Mouse (Mus musculus) MEL (cell line): ENCODE measurements around the gene Tmem202. TPM values are rescaled to one million over a fixed set of nuclear protein-coding genes. Genes with fewer than 3 reads are reported as not detected.

Experiments used
- DNase-seq: peaks from one replicate; pipeline ENCODE4 v3.0.0; 2011; ENCODE audit warnings: low read depth, low spot score
- H3K27ac ChIP-seq: 2 replicates; pipeline ENCODE4 v1.5.1; 2012; ENCODE audit warnings: low read depth, mild to moderate bottlenecking, control low read depth, low read length, moderate library complexity; ENCODE audit not compliant: control insufficient read depth
- H3K27me3 ChIP-seq, 2 experiments: fragments of 150-350 bp in 1 of 2; sonication (generic) in 1 of 2; 2 replicates each; pipeline ENCODE4 v1.6.1; 2012; ENCODE audit warnings: low read length in 2 of 2, mild to moderate bottlenecking in 2 of 2, improper control_type of control experiment in 1 of 2, moderate library complexity in 1 of 2; ENCODE audit not compliant: insufficient read depth in 2 of 2, control insufficient read depth in 1 of 2
- H3K36me3 ChIP-seq, 2 experiments: 2 replicates each; pipeline ENCODE4 v1.6.1; 2012 to 2014; ENCODE audit warnings: low read length in 2 of 2, improper control_type of control experiment in 1 of 2, inconsistent platforms in 1 of 2, mild to moderate bottlenecking in 1 of 2; ENCODE audit not compliant: insufficient read depth in 2 of 2, control insufficient read depth in 1 of 2
- H3K4me1 ChIP-seq, 2 experiments: fragments of 150-350 bp in 1 of 2; sonication (generic) in 1 of 2; 2 replicates each; pipeline ENCODE4 v1.6.1; 2012; ENCODE audit warnings: low read length in 2 of 2, improper control_type of control experiment in 1 of 2, mild to moderate bottlenecking in 1 of 2; ENCODE audit not compliant: insufficient read depth in 2 of 2, control insufficient read depth in 1 of 2
- H3K4me3 ChIP-seq, 2 experiments: fragments of 150-350 bp in 1 of 2; sonication (generic) in 1 of 2; 2 replicates each; pipeline ENCODE4 v1.5.1; 2012; ENCODE audit warnings: low read depth in 2 of 2, low read length in 2 of 2, mild to moderate bottlenecking in 2 of 2, moderate library complexity in 2 of 2, control low read depth in 1 of 2, improper control_type of control experiment in 1 of 2; ENCODE audit not compliant: control insufficient read depth in 1 of 2, insufficient read depth in 1 of 2
- H3K79me2 ChIP-seq: 2 replicates; pipeline ENCODE4 v1.6.1; 2012; ENCODE audit warnings: mild to moderate bottlenecking, low read length, moderate library complexity; ENCODE audit not compliant: control insufficient read depth, poor library complexity, insufficient read depth
- H3K9ac ChIP-seq: 2 replicates; pipeline ENCODE4 v1.6.1; 2012; ENCODE audit warnings: low read depth, mild to moderate bottlenecking, control low read depth, low read length, moderate library complexity; ENCODE audit not compliant: control insufficient read depth, poor library complexity, severe bottlenecking
- H3K9me3 ChIP-seq: fragments of 150-350 bp; sonication (generic); replicated peaks from 2 replicates; pipeline ENCODE4 v1.6.1; 2012; ENCODE audit warnings: mild to moderate bottlenecking, low read length, improper control_type of control experiment, moderate library complexity; ENCODE audit not compliant: insufficient read depth
- BHLHE40 ChIP-seq: IDR thresholded peaks from 2 replicates; pipeline ENCODE4 v1.6.1; 2012; ENCODE audit warnings: low read depth, mild to moderate bottlenecking, inconsistent platforms, low read length, improper control_type of control experiment, borderline replicate concordance
- CHD1 ChIP-seq: IDR thresholded peaks from 2 replicates; pipeline ENCODE4 v1.6.1; 2012; ENCODE audit warnings: low read depth, mild to moderate bottlenecking, inconsistent platforms, low read length, improper control_type of control experiment
- CHD2 ChIP-seq: IDR thresholded peaks from 2 replicates; pipeline ENCODE4 v1.6.1; 2011; ENCODE audit warnings: low read length, improper control_type of control experiment
- CTCF ChIP-seq, 3 experiments: IDR thresholded peaks in 2 of 3; conservative IDR thresholded peaks in 1 of 3; 2 replicates each; pipeline ENCODE4 v1.5.1; 2011 to 2012; ENCODE audit warnings: low read length in 3 of 3, low read depth in 2 of 3, mild to moderate bottlenecking in 2 of 3, improper control_type of control experiment in 1 of 3, inconsistent platforms in 1 of 3, mixed read lengths in 1 of 3, moderate library complexity in 1 of 3; ENCODE audit not compliant: control insufficient read depth in 1 of 3, insufficient read depth in 1 of 3, poor library complexity in 1 of 3, severe bottlenecking in 1 of 3
- ETS1 ChIP-seq: IDR thresholded peaks from 2 replicates; pipeline ENCODE4 v1.6.1; 2012; ENCODE audit warnings: low read depth, mild to moderate bottlenecking, inconsistent platforms, low read length, improper control_type of control experiment, moderate library complexity
- GABPA ChIP-seq: IDR thresholded peaks from 2 replicates; pipeline ENCODE4 v1.6.1; 2012; ENCODE audit warnings: low read depth, mild to moderate bottlenecking, inconsistent platforms, low read length, improper control_type of control experiment, moderate library complexity
- GATA1 ChIP-seq: IDR thresholded peaks from 2 replicates; pipeline ENCODE4 v1.6.1; 2011; ENCODE audit warnings: low read depth, low read length, improper control_type of control experiment
- JUND ChIP-seq: IDR thresholded peaks from 2 replicates; pipeline ENCODE4 v1.6.1; 2011; ENCODE audit warnings: low read depth, mild to moderate bottlenecking, improper control_type of control experiment, low read length
- MAFK ChIP-seq: IDR thresholded peaks from 2 replicates; pipeline ENCODE4 v1.6.1; 2011; ENCODE audit warnings: low read depth, mild to moderate bottlenecking, low read length, improper control_type of control experiment, borderline replicate concordance
- MAX ChIP-seq: IDR thresholded peaks from 2 replicates; pipeline ENCODE4 v1.6.1; 2011; ENCODE audit warnings: low read length, improper control_type of control experiment
- MAZ ChIP-seq: IDR thresholded peaks from 2 replicates; pipeline ENCODE4 v1.6.1; 2012; ENCODE audit warnings: low read depth, mild to moderate bottlenecking, inconsistent platforms, low read length, improper control_type of control experiment
- MYB ChIP-seq: IDR thresholded peaks from 2 replicates; pipeline ENCODE4 v1.6.1; 2011; ENCODE audit warnings: mild to moderate bottlenecking, low read depth, low read length, improper control_type of control experiment
- MYC ChIP-seq: IDR thresholded peaks from 2 replicates; pipeline ENCODE4 v1.6.1; 2011; ENCODE audit warnings: low read depth, mild to moderate bottlenecking, low read length, improper control_type of control experiment, moderate library complexity
- NELFE ChIP-seq: IDR thresholded peaks from 2 replicates; pipeline ENCODE4 v1.6.1; 2011; ENCODE audit warnings: low read depth, low read length, improper control_type of control experiment
- NRF1 ChIP-seq: IDR thresholded peaks from 2 replicates; pipeline ENCODE4 v1.6.1; 2014; ENCODE audit warnings: low read depth, mild to moderate bottlenecking, inconsistent platforms, low read length, improper control_type of control experiment, moderate library complexity; ENCODE audit not compliant: poor library complexity, insufficient read depth, severe bottlenecking
- POLR2A ChIP-seq, 2 experiments: IDR thresholded peaks; 2 replicates each; pipeline ENCODE4 v1.6.1; 2011 to 2012; ENCODE audit warnings: low read length in 2 of 2, mild to moderate bottlenecking in 2 of 2, control low read depth in 1 of 2, improper control_type of control experiment in 1 of 2, low read depth in 1 of 2, moderate library complexity in 1 of 2; ENCODE audit not compliant: control insufficient read depth in 1 of 2, insufficient read depth in 1 of 2, poor library complexity in 1 of 2
- POLR2AphosphoS2 ChIP-seq: IDR thresholded peaks from 2 replicates; pipeline ENCODE4 v1.6.1; 2011; ENCODE audit warnings: low read length, improper control_type of control experiment
- RAD21 ChIP-seq: IDR thresholded peaks from 2 replicates; pipeline ENCODE4 v1.6.1; 2011; ENCODE audit warnings: mild to moderate bottlenecking, low read depth, low read length, improper control_type of control experiment
- RCOR1 ChIP-seq: IDR thresholded peaks from 2 replicates; pipeline ENCODE4 v1.6.1; 2012; ENCODE audit warnings: low read depth, mild to moderate bottlenecking, inconsistent platforms, low read length, improper control_type of control experiment
- SIN3A ChIP-seq: IDR thresholded peaks from 2 replicates; pipeline ENCODE4 v1.6.1; 2012; ENCODE audit warnings: low read length, improper control_type of control experiment, inconsistent platforms
- TAL1 ChIP-seq: IDR thresholded peaks from 2 replicates; pipeline ENCODE4 v1.6.1; 2012; ENCODE audit warnings: mild to moderate bottlenecking, inconsistent platforms, low read length, moderate library complexity, mixed read lengths
- TBP ChIP-seq: IDR thresholded peaks from 2 replicates; pipeline ENCODE4 v1.8.0; 2011; ENCODE audit warnings: low read depth, low read length, improper control_type of control experiment
- TCF12 ChIP-seq: IDR thresholded peaks from 2 replicates; pipeline ENCODE4 v1.6.1; 2014; ENCODE audit warnings: low read depth, mild to moderate bottlenecking, inconsistent platforms, low read length, improper control_type of control experiment, moderate library complexity
- UBTF ChIP-seq: IDR thresholded peaks from 2 replicates; pipeline ENCODE4 v1.6.1; 2012; ENCODE audit warnings: low read depth, mild to moderate bottlenecking, inconsistent platforms, low read length, improper control_type of control experiment, moderate library complexity, borderline replicate concordance; ENCODE audit not compliant: insufficient read depth
- USF1 ChIP-seq: IDR thresholded peaks from 2 replicates; pipeline ENCODE4 v1.6.1; 2014; ENCODE audit warnings: low read depth, mild to moderate bottlenecking, inconsistent platforms, low read length, improper control_type of control experiment, moderate library complexity
- USF2 ChIP-seq, 2 experiments: IDR thresholded peaks; 2 replicates each; pipeline ENCODE4 v1.6.1; 2011 to 2012; ENCODE audit warnings: improper control_type of control experiment in 2 of 2, low read length in 2 of 2, borderline replicate concordance in 1 of 2, inconsistent platforms in 1 of 2, low read depth in 1 of 2, mild to moderate bottlenecking in 1 of 2; ENCODE audit not compliant: insufficient read depth in 1 of 2
- ZC3H11A ChIP-seq: IDR thresholded peaks from 2 replicates; pipeline ENCODE4 v1.6.1; 2012; ENCODE audit warnings: low read depth, mild to moderate bottlenecking, inconsistent platforms, low read length, improper control_type of control experiment
- ZMIZ1 ChIP-seq: IDR thresholded peaks from 2 replicates; pipeline ENCODE4 v1.6.1; 2012; ENCODE audit warnings: low read depth, mild to moderate bottlenecking, inconsistent platforms, low read length, improper control_type of control experiment, moderate library complexity
- polyA plus RNA-seq, 2 experiments: library from polyadenylated mRNA; stranded (reverse) in 1 of 2; unstranded in 1 of 2; fragments of >175 nt in 1 of 2; fragments of >200 nt in 1 of 2; gene quantifications; 2 replicates each; pipeline versions ENCODE4 v1.2.1 to v1.2.4; 2012; ENCODE audit warnings: low replicate concordance in 2 of 2, low read depth in 1 of 2; ENCODE audit not compliant: insufficient read length in 2 of 2, insufficient read depth in 1 of 2, missing spikeins in 1 of 2
- total RNA-seq: library from RNA; depleted of rRNA; stranded (reverse); fragments of 300-350 nt; gene quantifications from 2 replicates; pipeline ENCODE4 v1.2.3, GENCODE M21; 2012

The Tmem202 gene
- total and polyA plus RNA-seq, 3 experiments: 0.50 TPM; not detected in 2

DNA sequence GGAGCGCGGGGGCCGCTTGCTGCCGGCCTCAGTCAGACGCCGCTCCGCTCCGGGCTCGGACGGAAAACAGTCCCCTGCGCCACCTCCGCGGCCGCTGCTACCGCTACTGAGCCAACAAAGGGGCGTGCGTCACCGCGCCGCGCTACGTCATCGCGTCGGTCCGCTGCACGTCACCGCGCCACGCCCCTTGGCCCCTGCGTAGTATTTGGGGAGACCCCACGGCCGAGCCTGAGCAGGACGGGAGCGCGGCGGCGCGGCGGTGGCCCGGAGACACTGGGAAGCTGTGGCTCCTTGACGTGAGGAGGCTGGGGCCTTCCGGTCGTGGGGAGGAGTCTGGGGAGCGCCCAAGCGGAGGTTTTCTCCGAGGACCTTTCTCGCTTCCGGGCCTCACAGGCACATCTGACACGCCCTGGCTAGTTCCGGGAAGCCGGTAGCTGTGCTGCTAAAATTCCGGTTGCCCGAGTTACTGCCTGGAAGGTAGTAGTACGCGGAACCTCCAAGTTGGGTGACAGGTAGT lies 53.0 kb downstream of the Tmem202 start, which contains the start of gene Arih1 (continued):
- peak; percentile 80 for TF ChIP-seq NELFE

DNA sequence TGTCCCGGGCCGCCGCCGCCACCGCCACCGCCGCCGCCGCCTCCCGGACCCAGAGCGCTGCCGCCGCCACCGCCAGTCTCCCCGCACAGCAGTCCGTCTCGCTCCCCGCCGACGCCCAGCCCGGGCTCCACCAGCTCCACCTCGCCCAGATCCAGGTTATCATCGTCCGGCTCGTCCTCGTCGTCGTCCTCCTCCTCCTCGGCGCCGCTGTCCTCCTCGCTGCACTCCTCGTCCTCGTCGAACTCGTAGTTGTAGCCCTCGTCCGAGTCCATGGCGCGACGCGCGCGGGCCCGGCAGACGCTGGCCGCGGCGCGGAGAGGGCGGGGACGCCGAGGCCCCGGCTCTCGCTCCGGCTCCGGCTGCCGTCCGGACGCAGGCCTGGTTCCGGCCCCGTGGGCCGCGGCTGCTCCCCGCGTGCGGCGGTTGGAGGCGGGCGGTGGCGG lies 53.5 kb downstream of the Tmem202 start:
- no peak for TF ChIP-seq POLR2AphosphoS2
- TF ChIP-seq TAL1: no peak
- peak; percentile 94; the same call in 1 of the 2 replicates for TF ChIP-seq UBTF
- no peak for TF ChIP-seq TBP
- peak; percentile 35 for TF ChIP-seq SIN3A
- H3K4me3 ChIP-seq: peak overlapping the region; percentile 76 to 94
- H3K36me3 ChIP-seq: peaks cover 0 to 26% of the 10 kb centered on the region in 2 experiments; a peak in 3 of 4 replicates
- peak overlapping the region; percentile 69 for H3K27ac ChIP-seq
- H3K79me2 ChIP-seq: peaks cover 42% of the 10 kb centered on the region
- peaks cover 2 to 5% of the 10 kb centered on the region in 2 experiments for H3K4me1 ChIP-seq
- no peaks in the 10 kb centered on the region for H3K9me3 ChIP-seq
- H3K27me3 ChIP-seq: no peaks in the 10 kb centered on the region
- peak overlapping the region; percentile 94 for H3K9ac ChIP-seq
- DNase-seq: no peak

DNA sequence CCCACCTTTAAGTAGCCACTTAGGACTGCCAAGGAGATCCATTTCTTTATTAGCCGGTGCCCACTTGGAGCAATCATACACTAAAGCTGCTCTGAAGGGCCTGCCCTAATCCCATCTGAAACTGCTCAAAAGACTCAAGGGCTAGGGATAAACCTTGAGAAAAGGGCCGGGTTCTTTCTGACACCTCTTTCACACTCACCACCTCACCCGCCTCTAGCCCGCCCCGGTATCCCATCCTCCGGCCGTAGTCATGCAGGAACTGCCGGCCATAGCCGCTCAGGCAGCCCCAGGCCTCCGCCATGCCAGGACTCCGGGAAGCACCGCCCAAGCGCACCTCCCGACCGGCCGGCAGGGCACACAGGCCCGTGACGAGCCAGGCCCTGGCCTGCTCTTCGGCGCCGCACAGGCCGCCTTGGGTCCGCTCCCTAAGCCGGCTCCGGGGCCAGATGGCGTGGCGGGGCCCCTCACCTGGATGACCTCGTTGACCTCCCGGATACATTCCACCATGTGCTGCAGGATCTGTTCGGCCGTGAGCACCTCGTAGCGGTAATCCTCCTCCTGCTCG lies 54.1 kb downstream of the Tmem202 start:
- H3K27ac ChIP-seq: peak overlapping the region; percentile 69
- DNase-seq: peak; percentile 62
- H3K9me3 ChIP-seq: no peaks in the 10 kb centered on the region
- TF ChIP-seq JUND (no peak), MYC (0 out of 2 replicates have a peak, but pooled peaks have one; percentile 37), ZMIZ1 (no peak), NELFE (no peak), USF2 (IDR thresholded peaks at IDR 0.05; ENCODE audit: borderline replicate concordance in 1 of 2, insufficient read depth in 1 of 2, low read depth in 1 of 2, low read length in 2 of 2) (no peak), USF1 (no peak), CHD2 (no peak), RCOR1 (no peak), GABPA (no peak), RAD21 (no peak), MAFK (no peak), POLR2AphosphoS2 (no peak), BHLHE40 (no peak), CHD1 (peak; percentile 64; the same call in 1 of the 2 replicates), UBTF (no peak), MAZ (no peak), ZC3H11A (no peak), MAX (peak; percentile 27; the same call in 1 of the 2 replicates), NRF1 (no peak), ETS1 (no peak), CTCF (IDR thresholded peaks at IDR 0.05 in 2 of 3, conservative IDR thresholded peaks at IDR 0.05 in 1 of 3; ENCODE audit: control insufficient read depth in 1 of 3, insufficient read depth in 1 of 3, low read depth in 2 of 3, low read length in 3 of 3, poor library complexity in 1 of 3, severe bottlenecking in 1 of 3) (no peak), TCF12 (no peak; the same call in 1 of the 2 replicates), MYB (no peak), TBP (no peak), POLR2A (IDR thresholded peaks at IDR 0.05; ENCODE audit: control insufficient read depth in 1 of 2, insufficient read depth in 1 of 2, low read depth in 1 of 2, low read length in 2 of 2, poor library complexity in 1 of 2) (no peak), GATA1 (no peak), TAL1 (no peak)

More for the DNA sequence above, 54.1 kb downstream of the Tmem202 start:
- Histone ChIP-seq H3K9ac (peak overlapping the region; percentile 94), H3K4me1 (peaks cover 5 to 6% of the 10 kb centered on the region in 2 experiments), H3K27me3 (no peaks in the 10 kb centered on the region), H3K79me2 (peaks cover 47% of the 10 kb centered on the region), H3K36me3 (peaks cover 0 to 30% of the 10 kb centered on the region in 2 experiments; a peak in 3 of 4 replicates), H3K4me3 (peak overlapping the region; percentile 76 to 94)
